Mouse (Mus musculus) small intestine, adult 2 months (tissue): ENCODE data around the gene Zfp114.

Experiments
- CTCF ChIP-seq: fragments of 200-500 bp; IDR thresholded peaks from 2 replicates; pipeline ENCODE4 v1.5.1; 2012; ENCODE audit warnings: low read depth, mild to moderate bottlenecking, control low read depth, inconsistent platforms, low read length, moderate library complexity, mixed read lengths; ENCODE audit not compliant: insufficient replicate concordance, insufficient read length; ENCODE audit errors: extremely low read depth
- POLR2A ChIP-seq: fragments of 200-500 bp; IDR thresholded peaks from 2 replicates; pipeline ENCODE4 v1.6.1; 2012; ENCODE audit warnings: low read depth, mild to moderate bottlenecking, control low read depth, inconsistent platforms, low read length, moderate library complexity

GRCm38 (mm10) chr7:24175337-24175711, 464 bp downstream of the Zfp114 start:
- TF ChIP-seq POLR2A (no peak), CTCF (no peak)
